In the genomic region with DNA sequence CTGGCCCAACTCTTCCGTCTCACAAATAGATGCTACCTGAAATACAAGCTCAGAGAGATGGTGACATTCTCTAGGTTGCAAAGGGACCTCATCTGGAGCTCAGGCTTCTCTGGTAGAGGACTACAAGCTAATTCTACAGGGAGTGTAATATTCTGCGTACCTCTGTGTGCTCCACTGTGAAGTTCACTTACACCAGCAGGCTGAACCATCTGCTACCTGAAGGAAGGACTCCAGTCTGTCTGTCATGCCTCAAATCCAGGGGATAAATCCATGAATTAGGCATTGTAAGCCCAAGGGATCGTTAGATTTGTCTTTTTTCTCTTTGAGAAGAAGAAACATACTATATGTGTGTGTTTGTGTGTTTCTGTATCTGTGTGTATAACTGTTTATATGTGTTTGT, we compare ENCODE assay signal across 22 mouse cellular contexts. TPM values are rescaled to one million over a fixed set of nuclear protein-coding genes. Genes with fewer than 3 reads are reported as not detected.
A peak's percentile ranks its signal among the peaks of the same experiment; 100 is the strongest.
DNase-seq lines count a peak whose midpoint lies in the region; ATAC-seq and TF ChIP-seq lines count a peak whose summit lies in the region.
"Had no signal": no experiment of that assay in that cellular context is flagged by ENCODE, and none has a peak within 500 bp of the region (broad histone marks: within the 10 kb centered on the region; RNA-seq: fewer than 3 reads in every experiment).

No protein-coding gene starts in this region.

- H3K4me3 ChIP-seq in forebrain, embryonic 14.5 days (ENCODE audit: low read depth, low read length), result 0 out of 2 replicates have a peak overlapping the region, but pooled peaks have one; percentile 8
- no peak overlapping the region for H3K4me3 ChIP-seq in forebrain, embryonic 16.5 days (replicated peaks; ENCODE audit: low read length)
- H3K4me3 ChIP-seq in hindbrain, postnatal 0 days (ENCODE audit: low read length), result no peak overlapping the region
- H3K4me3 ChIP-seq in neural tube, embryonic 13.5 days, result peak overlapping the region; percentile 33
- H3K4me3 ChIP-seq: embryonic facial prominence, embryonic 13.5 days; heart, embryonic 10.5 days; megakaryocyte, embryonic 14.5 days had no signal

- H3K36me3 ChIP-seq in forebrain, embryonic 14.5 days (ENCODE audit: control insufficient read depth, insufficient read depth, low read length), result no peaks in the 10 kb centered on the region
- H3K36me3 ChIP-seq in forebrain, embryonic 16.5 days (ENCODE audit: control insufficient read depth, insufficient read depth), result no peaks in the 10 kb centered on the region
- no peaks in the 10 kb centered on the region for H3K36me3 ChIP-seq in hindbrain, postnatal 0 days (ENCODE audit: insufficient read depth, low read length)
- no peaks in the 10 kb centered on the region for H3K36me3 ChIP-seq in neural tube, embryonic 13.5 days
- H3K36me3 ChIP-seq: embryonic facial prominence, embryonic 13.5 days; heart, embryonic 10.5 days had no signal

- 53% methylated on average over 3 of the region's 3 CpGs for WGBS in forebrain, embryonic 14.5 days
- WGBS in forebrain, embryonic 16.5 days, result 40% methylated on average over 3 of the region's 3 CpGs
- WGBS in hindbrain, postnatal 0 days, result 60% methylated on average over 3 of the region's 3 CpGs
- 52% methylated on average over 3 of the region's 3 CpGs for WGBS in neural tube, embryonic 13.5 days

- peak overlapping the region; percentile 46; the same call in 1 of the 2 replicates for H3K9ac ChIP-seq in forebrain, embryonic 14.5 days (ENCODE audit: low read length)
- no peak overlapping the region for H3K9ac ChIP-seq in forebrain, embryonic 16.5 days (replicated peaks; ENCODE audit: low read depth, low read length)
- no peak overlapping the region for H3K9ac ChIP-seq in hindbrain, postnatal 0 days (replicated peaks; ENCODE audit: low read length)
- peak overlapping the region; percentile 75 for H3K9ac ChIP-seq in neural tube, embryonic 13.5 days
- H3K9ac ChIP-seq: embryonic facial prominence, embryonic 13.5 days had no signal

- DNase-seq in forebrain, embryonic 14.5 days (ENCODE audit: low spot score), result peak; percentile 58
- DNase-seq in hindbrain, postnatal 0 days (ENCODE audit: low spot score), result no peak
- no peak for DNase-seq in cerebellum, postnatal 25 days
- DNase-seq in heart, postnatal 25 days (ENCODE audit: low spot score), result no peak
- no peak for DNase-seq in gastrocnemius, postnatal 10 days
- DNase-seq: cerebellum, adult 9-10 months; kidney, adult 9 months; kidney, postnatal 36 days; lung, adult 18-20 months; lung, postnatal 14 days; right cerebral cortex, adult 18-20 months had no signal

- no peaks in the 10 kb centered on the region for H3K9me3 ChIP-seq in forebrain, embryonic 14.5 days (replicated peaks; ENCODE audit: control insufficient read depth, low read length)
- no peaks in the 10 kb centered on the region for H3K9me3 ChIP-seq in forebrain, embryonic 16.5 days (ENCODE audit: control insufficient read depth, low read length)
- no peaks in the 10 kb centered on the region for H3K9me3 ChIP-seq in hindbrain, postnatal 0 days (ENCODE audit: low read length)
- no peaks in the 10 kb centered on the region for H3K9me3 ChIP-seq in neural tube, embryonic 13.5 days
- H3K9me3 ChIP-seq: embryonic facial prominence, embryonic 13.5 days; heart, embryonic 10.5 days had no signal

- peak overlapping the region; percentile 55 for H3K27ac ChIP-seq in forebrain, embryonic 14.5 days (ENCODE audit: low read depth, low read length)
- H3K27ac ChIP-seq in forebrain, embryonic 16.5 days (ENCODE audit: low read length), result peak overlapping the region; percentile 66; the same call in 1 of the 2 replicates
- no peak overlapping the region for H3K27ac ChIP-seq in hindbrain, postnatal 0 days
- peak overlapping the region; percentile 93 for H3K27ac ChIP-seq in neural tube, embryonic 13.5 days (replicated peaks)
- H3K27ac ChIP-seq: embryonic facial prominence, embryonic 13.5 days; heart, embryonic 10.5 days; stomach, postnatal 0 days had no signal

- H3K4me1 ChIP-seq in forebrain, embryonic 14.5 days (ENCODE audit: control insufficient read depth, insufficient read depth, low read length), result peaks cover 7% of the 10 kb centered on the region
- peaks cover 28% of the 10 kb centered on the region for H3K4me1 ChIP-seq in forebrain, embryonic 16.5 days (replicated peaks; ENCODE audit: control insufficient read depth, insufficient read depth, low read length)
- H3K4me1 ChIP-seq in hindbrain, postnatal 0 days (ENCODE audit: insufficient read depth, low read length), result no peaks in the 10 kb centered on the region; the same call in 1 of the 2 replicates
- peaks cover 13% of the 10 kb centered on the region for H3K4me1 ChIP-seq in neural tube, embryonic 13.5 days (replicated peaks)
- H3K4me1 ChIP-seq: megakaryocyte, embryonic 14.5 days had no signal

- no peak for TF ChIP-seq CTCF in hindbrain, postnatal 0 days (IDR thresholded peaks at IDR 0.05; ENCODE audit: low read depth)

- peak overlapping the region; percentile 40 for H3K4me2 ChIP-seq in forebrain, embryonic 14.5 days (ENCODE audit: low read length)
- H3K4me2 ChIP-seq in forebrain, embryonic 16.5 days (ENCODE audit: low read length), result peak overlapping the region; percentile 38
- peak overlapping the region; percentile 34 for H3K4me2 ChIP-seq in hindbrain, postnatal 0 days (ENCODE audit: low read depth, low read length)
- H3K4me2 ChIP-seq in neural tube, embryonic 13.5 days, result peak overlapping the region; percentile 66
- H3K4me2 ChIP-seq: embryonic facial prominence, embryonic 13.5 days; liver, embryonic 11.5 days had no signal

- intact Hi-C loops in heart, postnatal 25 days (cut with DNase I), result no loop called here

- H3K27me3 ChIP-seq in forebrain, embryonic 14.5 days (replicated peaks; ENCODE audit: control insufficient read depth, insufficient read depth, low read length), result peaks cover 20% of the 10 kb centered on the region; the same call in 1 of the 2 replicates
- H3K27me3 ChIP-seq in forebrain, embryonic 16.5 days (replicated peaks; ENCODE audit: control insufficient read depth, insufficient read depth, low read length), result peaks cover 9% of the 10 kb centered on the region; the same call in 1 of the 2 replicates
- H3K27me3 ChIP-seq in hindbrain, postnatal 0 days (ENCODE audit: insufficient read depth, low read length), result peaks cover 9% of the 10 kb centered on the region; the same call in 1 of the 2 replicates
- H3K27me3 ChIP-seq in neural tube, embryonic 13.5 days, result peaks cover 43% of the 10 kb centered on the region

- no peak for ATAC-seq in forebrain, embryonic 14.5 days
- ATAC-seq in forebrain, embryonic 16.5 days, result no peak
- ATAC-seq in hindbrain, postnatal 0 days, result no peak
- no peak for ATAC-seq in neural tube, embryonic 13.5 days (ENCODE audit: low read depth)
- ATAC-seq: inflammation-experienced regulatory T-cells, adult 6 months had no signal

RNA-seq across cellular contexts. Expression of a gene that starts 9.4 kb away (rescaled TPM):
- 49.0 and 57.0 TPM in 2 replicates for polyA plus RNA-seq in forebrain, embryonic 14.5 days (2014; fragmentation: Nextera tagmentation; extraction: Ambion mirVana)
- 40.5 and 52.7 TPM in 2 replicates for polyA plus RNA-seq in forebrain, embryonic 16.5 days (2015; fragmentation: Nextera tagmentation; extraction: Ambion mirVana)
- total RNA-seq in hindbrain, postnatal 0 days (2014; rRNA removed), result 132 and 177 TPM in 2 replicates
- 109 and 115 TPM in 2 replicates for polyA plus RNA-seq in hindbrain, postnatal 0 days (2015; fragmentation: Nextera tagmentation; extraction: Ambion mirVana)
- polyA plus RNA-seq in neural tube, embryonic 13.5 days (2015; fragmentation: Nextera tagmentation; extraction: Ambion mirVana), result 78.3 and 85.1 TPM in 2 replicates
- not detected for total RNA-seq in heart, postnatal 25 days (2021)
- under 1 TPM in 1 of 2 experiments, not detected in 1; 0.14 TPM for total RNA-seq in gastrocnemius, postnatal 10 days (2021)
- polyA plus RNA-seq: heart, embryonic 10.5 days; heart, postnatal 0 days; inflammation-experienced regulatory T-cells, adult 6 months; limb, embryonic 11.5 days; liver, embryonic 11.5 days; stomach, postnatal 0 days; urinary bladder, adult 2 months had no signal

Comparison
In these comparisons a context has a peak if more than half of its experiments do, and no peak if none do; other contexts are left out.
1. H3K4me3 ChIP-seq: peak in forebrain, embryonic 14.5 days (single experiment) and neural tube, embryonic 13.5 days (single experiment); none in forebrain, embryonic 16.5 days (single experiment) and hindbrain, postnatal 0 days (single experiment).
2. H3K9ac ChIP-seq: peak in forebrain, embryonic 14.5 days (single experiment) and neural tube, embryonic 13.5 days (single experiment); none in forebrain, embryonic 16.5 days (single experiment) and hindbrain, postnatal 0 days (single experiment).
3. Peak in every context shown above with its lines, with median percentiles within 50 percentile points of each other: H3K4me2 ChIP-seq.